Mouse (Mus musculus): ENCODE measurements at regions not wholly inside any gene's neighbourhood (a gene's known extent, or its start where the extent isn't known, plus 50 kb on each side); places are given as distances from the start of the nearest gene placed in this dataset.

DNA sequence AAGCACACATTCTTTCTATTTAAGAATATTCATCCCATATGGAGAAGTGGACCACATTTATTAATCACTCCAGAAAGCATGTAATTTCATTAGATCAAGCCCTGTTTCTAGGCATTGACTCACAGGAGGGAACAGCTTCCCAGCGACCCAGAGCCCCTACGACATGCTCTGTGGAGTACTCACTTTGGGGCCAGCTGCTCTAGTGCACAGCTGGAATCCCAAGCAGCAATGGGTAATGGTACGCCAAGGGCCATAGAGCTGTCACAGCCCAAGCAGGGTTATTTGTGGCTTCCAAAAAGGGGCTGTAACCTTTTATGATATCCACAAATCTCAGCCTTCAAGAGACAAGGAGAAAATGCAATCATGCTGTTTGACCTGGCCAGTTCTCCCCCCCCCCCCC lies 706.4 kb downstream of the Dhx35 start:
- ATAC-seq (ENCODE audit: low FRiP score, low read depth): no peak
- Histone ChIP-seq H3K36me3 (no peaks in the 10 kb centered on the region), H3K4me3 (no peak overlapping the region), H3K9me3 (no peaks in the 10 kb centered on the region), H3K4me2 (replicated peaks) (no peak overlapping the region), H3K27ac (no peak overlapping the region), H3K4me1 (no peaks in the 10 kb centered on the region), H3K27me3 (replicated peaks) (no peaks in the 10 kb centered on the region), H3K9ac (no peak overlapping the region)
- WGBS: 11% methylated on average over 3 of the region's 3 CpGs

- no peaks in the 10 kb centered on the region for H3K36me3 ChIP-seq
- WGBS: 72% methylated on average over 4 of the region's 4 CpGs
Observed at GRCm38 (mm10) chr2:159519066-159519465, 724.5 kb downstream of the Dhx35 start.

GRCm38 (mm10) chr2:159523739-159524138 lies 729.1 kb downstream of the Dhx35 start:
- Histone ChIP-seq H3K27me3 (replicated peaks) (no peaks in the 10 kb centered on the region), H3K27ac (no peak overlapping the region), H3K9ac (no peak overlapping the region), H3K9me3 (no peaks in the 10 kb centered on the region), H3K36me3 (no peaks in the 10 kb centered on the region), H3K4me1 (no peaks in the 10 kb centered on the region), H3K4me3 (no peak overlapping the region), H3K4me2 (replicated peaks) (no peak overlapping the region)
- ATAC-seq (ENCODE audit: low FRiP score, low read depth): no peak
- 87% methylated on average over 2 of the region's 2 CpGs for WGBS

More at GRCm38 (mm10) chr2:159519066-159519465, 724.5 kb downstream of the Dhx35 start:
- H3K27ac ChIP-seq: no peak overlapping the region
- no peak overlapping the region for H3K4me3 ChIP-seq
- H3K4me2 ChIP-seq (replicated peaks): no peak overlapping the region
- H3K9me3 ChIP-seq: no peaks in the 10 kb centered on the region
- H3K4me1 ChIP-seq: peaks cover under 1% of the 10 kb centered on the region; the same call in 1 of the 2 replicates
- H3K27me3 ChIP-seq (replicated peaks): no peaks in the 10 kb centered on the region
- no peak for ATAC-seq (ENCODE audit: low FRiP score, low read depth)
- H3K9ac ChIP-seq: no peak overlapping the region

DNA sequence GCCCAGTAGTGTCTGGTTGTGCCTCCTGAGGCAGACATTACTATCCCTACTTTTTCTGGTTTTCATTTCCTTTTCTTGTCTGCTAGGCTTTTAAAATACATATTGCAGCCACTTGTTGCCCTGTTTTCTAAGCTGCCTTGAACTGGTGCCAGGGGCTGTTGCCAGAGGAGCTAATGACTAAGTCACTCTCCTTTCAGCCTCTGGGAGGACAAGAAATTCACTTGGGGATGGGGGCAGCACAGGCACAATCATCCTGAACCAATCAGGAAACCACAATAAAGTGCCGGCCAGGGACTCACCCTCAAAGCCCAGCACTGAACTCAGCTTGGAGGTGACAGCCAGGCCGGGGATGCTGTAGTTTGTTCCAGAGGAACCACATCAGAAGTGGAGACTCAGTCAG lies 740.3 kb downstream of the Dhx35 start:
- H3K4me2 ChIP-seq (replicated peaks): no peak overlapping the region
- H3K4me1 ChIP-seq: no peaks in the 10 kb centered on the region
- no peak overlapping the region for H3K9ac ChIP-seq
- H3K4me3 ChIP-seq: no peak overlapping the region
- no peak for ATAC-seq (ENCODE audit: low FRiP score, low read depth)
- no peaks in the 10 kb centered on the region for H3K9me3 ChIP-seq
- no peaks in the 10 kb centered on the region for H3K36me3 ChIP-seq
- 69% methylated on average over 2 of the region's 2 CpGs for WGBS
- H3K27ac ChIP-seq: no peak overlapping the region
- no peaks in the 10 kb centered on the region for H3K27me3 ChIP-seq (replicated peaks)

GRCm38 (mm10) chr2:159539261-159539660 lies 744.7 kb downstream of the Dhx35 start:
- no peaks in the 10 kb centered on the region for H3K36me3 ChIP-seq
- H3K9me3 ChIP-seq: no peaks in the 10 kb centered on the region
- H3K9ac ChIP-seq: no peak overlapping the region
- H3K4me1 ChIP-seq: no peaks in the 10 kb centered on the region
- no peaks in the 10 kb centered on the region for H3K27me3 ChIP-seq (replicated peaks)
- H3K4me2 ChIP-seq (replicated peaks): no peak overlapping the region
- H3K27ac ChIP-seq: no peak overlapping the region
- ATAC-seq (ENCODE audit: low FRiP score, low read depth): no peak
- H3K4me3 ChIP-seq: no peak overlapping the region

- H3K9me3 ChIP-seq: no peaks in the 10 kb centered on the region
- H3K4me3 ChIP-seq: no peak overlapping the region
- H3K4me1 ChIP-seq: no peaks in the 10 kb centered on the region
- H3K4me2 ChIP-seq (replicated peaks): no peak overlapping the region
- no peak overlapping the region for H3K27ac ChIP-seq
- H3K27me3 ChIP-seq (replicated peaks): no peaks in the 10 kb centered on the region
- H3K36me3 ChIP-seq: no peaks in the 10 kb centered on the region
- no peak overlapping the region for H3K9ac ChIP-seq
- WGBS: 90% methylated on average over 3 of the region's 3 CpGs
- no peak for ATAC-seq (ENCODE audit: low FRiP score, low read depth)
Observed at GRCm38 (mm10) chr2:159557567-159557966, 763.0 kb downstream of the Dhx35 start.

- Histone ChIP-seq H3K27me3 (replicated peaks) (no peaks in the 10 kb centered on the region), H3K9me3 (no peaks in the 10 kb centered on the region), H3K9ac (no peak overlapping the region), H3K36me3 (no peaks in the 10 kb centered on the region), H3K4me2 (replicated peaks) (no peak overlapping the region), H3K4me3 (no peak overlapping the region), H3K27ac (no peak overlapping the region), H3K4me1 (no peaks in the 10 kb centered on the region)
- WGBS: 92% methylated on average over 4 of the region's 4 CpGs
- ATAC-seq (ENCODE audit: low FRiP score, low read depth): no peak
Observed at GRCm38 (mm10) chr2:159565255-159565654, 768.7 kb downstream of the Gm826 start.

DNA sequence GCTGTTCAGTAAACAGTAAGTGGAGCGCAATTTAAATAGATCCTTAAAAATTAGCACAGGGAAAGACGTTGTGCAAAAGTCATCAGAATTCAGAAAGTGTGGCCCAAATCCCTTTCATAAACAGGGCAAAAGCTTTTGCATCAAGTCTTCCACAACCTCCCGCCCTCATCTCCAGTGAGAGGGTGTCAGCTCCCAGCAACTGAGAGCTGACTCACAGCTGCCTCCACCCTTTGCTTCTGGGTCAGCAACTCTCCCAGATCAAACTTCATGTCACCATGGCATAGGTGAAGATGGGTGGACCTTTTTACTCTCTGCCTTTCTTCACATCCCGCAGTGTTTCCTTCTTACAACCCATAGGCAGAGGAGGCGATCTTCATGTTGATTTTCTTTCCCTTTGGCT lies 768.0 kb downstream of the Gm826 start:
- no peak for ATAC-seq (ENCODE audit: low FRiP score, low read depth)
- H3K9me3 ChIP-seq: no peaks in the 10 kb centered on the region
- no peak overlapping the region for H3K4me2 ChIP-seq (replicated peaks)
- no peak overlapping the region for H3K9ac ChIP-seq
- H3K27me3 ChIP-seq (replicated peaks): no peaks in the 10 kb centered on the region
- 90% methylated on average over 5 of the region's 5 CpGs for WGBS
- no peaks in the 10 kb centered on the region for H3K4me1 ChIP-seq
- no peak overlapping the region for H3K4me3 ChIP-seq
- H3K36me3 ChIP-seq: no peaks in the 10 kb centered on the region
- no peak overlapping the region for H3K27ac ChIP-seq

DNA sequence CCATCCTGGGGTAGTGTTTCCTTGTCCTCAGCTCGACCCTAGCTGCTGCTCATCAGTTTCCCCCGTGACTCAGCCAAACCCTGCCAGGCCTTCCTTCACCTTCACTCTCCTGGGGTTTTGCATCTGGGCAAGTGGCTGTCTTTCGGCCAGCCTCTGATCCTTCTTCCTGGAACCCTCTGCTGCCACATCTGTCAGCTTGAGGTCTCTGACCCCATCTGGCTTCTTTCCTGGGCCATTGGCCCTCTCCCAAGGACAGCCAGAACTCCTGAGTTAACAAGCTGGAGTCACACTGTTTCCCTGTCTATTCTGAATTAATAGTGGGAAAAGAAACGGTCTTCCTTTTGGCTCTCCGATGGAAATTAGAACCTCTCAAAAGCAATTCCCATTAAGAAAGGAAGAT lies 767.5 kb downstream of the Gm826 start:
- no peak for ATAC-seq (ENCODE audit: low FRiP score, low read depth)
- no peak overlapping the region for H3K4me3 ChIP-seq
- H3K4me2 ChIP-seq (replicated peaks): no peak overlapping the region
- no peak overlapping the region for H3K9ac ChIP-seq
- H3K9me3 ChIP-seq: no peaks in the 10 kb centered on the region
- no peaks in the 10 kb centered on the region for H3K36me3 ChIP-seq
- H3K27ac ChIP-seq: no peak overlapping the region
- no peaks in the 10 kb centered on the region for H3K27me3 ChIP-seq (replicated peaks)
- 69% methylated on average over 5 of the region's 5 CpGs for WGBS
- no peaks in the 10 kb centered on the region for H3K4me1 ChIP-seq

- H3K27ac ChIP-seq: no peak overlapping the region
- H3K4me3 ChIP-seq: no peak overlapping the region
- H3K27me3 ChIP-seq (replicated peaks): no peaks in the 10 kb centered on the region
- WGBS: 88% methylated on average over 4 of the region's 4 CpGs
- H3K4me1 ChIP-seq: no peaks in the 10 kb centered on the region
- no peak for ATAC-seq (ENCODE audit: low FRiP score, low read depth)
- no peak overlapping the region for H3K4me2 ChIP-seq (replicated peaks)
- no peak overlapping the region for H3K9ac ChIP-seq
- H3K9me3 ChIP-seq: no peaks in the 10 kb centered on the region
- no peaks in the 10 kb centered on the region for H3K36me3 ChIP-seq
Observed at GRCm38 (mm10) chr2:159568391-159568790, 765.6 kb downstream of the Gm826 start.

GRCm38 (mm10) chr2:159571862-159572261 lies 762.1 kb downstream of the Gm826 start:
- no peaks in the 10 kb centered on the region for H3K9me3 ChIP-seq
- no peak overlapping the region for H3K27ac ChIP-seq
- ATAC-seq (ENCODE audit: low FRiP score, low read depth): no peak
- H3K4me1 ChIP-seq: no peaks in the 10 kb centered on the region
- no peaks in the 10 kb centered on the region for H3K36me3 ChIP-seq
- no peak overlapping the region for H3K4me3 ChIP-seq
- no peak overlapping the region for H3K4me2 ChIP-seq (replicated peaks)
- H3K27me3 ChIP-seq (replicated peaks): no peaks in the 10 kb centered on the region
- no peak overlapping the region for H3K9ac ChIP-seq
- 81% methylated on average over 2 of the region's 2 CpGs for WGBS

DNA sequence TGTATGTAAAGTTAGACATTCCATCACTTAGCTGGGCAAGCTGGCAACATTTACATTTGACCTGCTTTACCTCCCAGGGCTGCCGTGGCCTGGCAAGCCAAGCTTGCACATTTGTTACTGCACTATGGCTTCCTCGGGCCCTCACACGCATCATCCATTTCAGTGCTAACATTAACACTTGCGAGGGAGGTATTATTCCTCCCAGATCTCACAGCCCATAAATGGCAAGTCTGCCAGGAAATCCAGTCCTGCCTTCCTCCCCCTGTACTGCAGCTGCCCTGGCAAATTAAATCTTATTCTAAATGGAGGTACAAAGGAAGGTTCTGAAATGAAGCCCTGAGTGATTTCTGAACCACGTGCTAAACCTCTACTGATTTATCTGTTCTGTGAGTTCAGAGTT lies 758.7 kb downstream of the Gm826 start:
- no peak overlapping the region for H3K27ac ChIP-seq
- H3K9me3 ChIP-seq: no peaks in the 10 kb centered on the region
- no peak for ATAC-seq (ENCODE audit: low FRiP score, low read depth)
- no peaks in the 10 kb centered on the region for H3K36me3 ChIP-seq
- WGBS: 82% methylated on average over 5 of the region's 5 CpGs
- no peaks in the 10 kb centered on the region for H3K4me1 ChIP-seq
- H3K4me3 ChIP-seq: no peak overlapping the region
- no peaks in the 10 kb centered on the region for H3K27me3 ChIP-seq (replicated peaks)
- no peak overlapping the region for H3K9ac ChIP-seq
- no peak overlapping the region for H3K4me2 ChIP-seq (replicated peaks)

- no peak for ATAC-seq (ENCODE audit: low FRiP score, low read depth)
- H3K9ac ChIP-seq: no peak overlapping the region
- H3K27ac ChIP-seq: no peak overlapping the region
- no peaks in the 10 kb centered on the region for H3K27me3 ChIP-seq (replicated peaks)
- no peak overlapping the region for H3K4me3 ChIP-seq
- peaks cover 8% of the 10 kb centered on the region; the same call in 1 of the 2 replicates for H3K4me1 ChIP-seq
- H3K4me2 ChIP-seq (replicated peaks): no peak overlapping the region
- 27% methylated on average over 8 of the region's 8 CpGs for WGBS
- H3K9me3 ChIP-seq: no peaks in the 10 kb centered on the region
- no peaks in the 10 kb centered on the region for H3K36me3 ChIP-seq
Observed at GRCm38 (mm10) chr2:159583103-159583502, 750.9 kb downstream of the Gm826 start.

Data from neural tube, embryonic 12.5 days (tissue).